Mouse (Mus musculus) frontal cortex, postnatal 10 days (tissue): ENCODE results near the gene Gca.
"Not testable (repeated sequence)": the region's sequence is repeated elsewhere in the genome, so short reads cannot be mapped to it uniquely, and the experiment has no call there.

ENCODE experiments used
- DNase-seq, 2 experiments: peaks; one replicate each; pipeline ENCODE4 v3.0.0; 2022; ENCODE audit warnings: low spot score in 2 of 2, mixed read lengths in 1 of 2

Gene Gca

GRCm38 (mm10) chr2:62669848-62670247 lies 5.8 kb downstream of the Gca start:
- DNase-seq: no peak

GRCm38 (mm10) chr2:62670301-62670700 lies 6.2 kb downstream of the Gca start:
- DNase-seq: no peak

GRCm38 (mm10) chr2:62670767-62671166 lies 6.7 kb downstream of the Gca start:
- no peak for DNase-seq

- DNase-seq: no peak
Observed at GRCm38 (mm10) chr2:62672788-62673187, 8.7 kb downstream of the Gca start.

- no peak for DNase-seq
Observed at GRCm38 (mm10) chr2:62681667-62682066, 17.6 kb downstream of the Gca start.

GRCm38 (mm10) chr2:62684989-62685595 lies 21.0 kb downstream of the Gca start:
- no peak for DNase-seq

GRCm38 (mm10) chr2:62685934-62686333 lies 21.8 kb downstream of the Gca start:
- no peak for DNase-seq

GRCm38 (mm10) chr2:62706313-62706712 lies 42.2 kb downstream of the Gca start:
- no peak for DNase-seq

- no peak for DNase-seq
Observed at GRCm38 (mm10) chr2:62709633-62710032, 45.5 kb downstream of the Gca start.

GRCm38 (mm10) chr2:62714362-62714761 lies 50.3 kb downstream of the Gca start:
- not testable (repeated sequence) for DNase-seq

GRCm38 (mm10) chr2:62715260-62715659 lies 51.2 kb downstream of the Gca start:
- DNase-seq: no peak

- no peak for DNase-seq
Observed at GRCm38 (mm10) chr2:62717270-62717669, 53.2 kb downstream of the Gca start.

GRCm38 (mm10) chr2:62718411-62718810 lies 54.3 kb downstream of the Gca start:
- DNase-seq: no peak

- no peak for DNase-seq
Observed at GRCm38 (mm10) chr2:62725946-62726345, 61.9 kb downstream of the Gca start.

GRCm38 (mm10) chr2:62727732-62728131 lies 63.6 kb downstream of the Gca start:
- DNase-seq: no peak

GRCm38 (mm10) chr2:62730671-62731070 lies 66.6 kb downstream of the Gca start:
- no peak for DNase-seq

GRCm38 (mm10) chr2:62743098-62743497 lies 79.0 kb downstream of the Gca start:
- DNase-seq: no peak
